Comparison of ENCODE assay signal across 7 mouse cellular contexts in the genomic region with DNA sequence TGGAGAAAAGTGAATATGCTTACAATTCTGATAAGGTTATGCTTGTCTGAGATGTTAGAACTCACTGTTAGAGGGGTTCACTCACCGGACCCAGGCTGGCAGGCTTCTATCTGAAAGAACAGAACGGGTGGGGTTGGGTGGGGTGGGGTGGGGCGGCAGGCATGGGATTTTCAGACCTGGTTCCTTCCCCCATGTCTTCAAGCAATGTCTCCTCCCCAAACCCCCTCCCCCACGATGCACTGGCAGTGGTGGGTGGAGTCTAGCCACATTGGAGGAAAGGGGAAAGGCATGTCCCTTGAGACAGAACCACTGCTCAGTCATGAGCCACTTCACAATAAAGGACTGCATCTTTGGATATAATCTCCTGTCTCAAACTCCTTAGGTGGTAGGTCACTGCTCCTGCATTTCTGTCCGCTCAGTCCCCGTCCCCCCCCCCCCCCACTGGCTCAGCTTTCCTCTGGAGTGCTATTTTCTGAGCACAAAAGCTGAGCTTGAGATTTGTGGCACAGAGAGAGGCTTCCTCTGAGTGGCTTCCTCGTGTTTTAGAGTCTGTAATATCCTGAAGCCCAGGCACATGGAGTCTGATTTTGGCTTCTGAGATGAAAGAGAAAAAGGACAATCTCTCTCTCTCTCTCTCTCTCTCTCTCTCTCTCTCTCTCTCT.
DNase-seq lines count a peak whose midpoint lies in the region; ATAC-seq and TF ChIP-seq lines count a peak whose summit lies in the region.
"Not testable (repeated sequence)": the region's sequence is repeated elsewhere in the genome, so short reads cannot be mapped to it uniquely, and the experiment has no call there.

No protein-coding gene starts in this region.

- not testable (repeated sequence) for H3K4me1 ChIP-seq in ES-Bruce4 (ENCODE audit: control insufficient read depth, insufficient read depth, low read length); embryonic facial prominence, embryonic 14.5 days (ENCODE audit: control insufficient read depth, insufficient read depth, low read length); forebrain, postnatal 0 days (ENCODE audit: insufficient read depth); hindbrain, embryonic 15.5 days (replicated peaks); midbrain, embryonic 12.5 days; neural tube, embryonic 12.5 days
- H3K4me1 ChIP-seq in liver, embryonic 13.5 days (replicated peaks): peaks cover 14% of the 10 kb centered on the region

- ATAC-seq in embryonic facial prominence, embryonic 14.5 days (ENCODE audit: low read depth): not testable (repeated sequence)
- peak; percentile 76 for ATAC-seq in forebrain, postnatal 0 days
- ATAC-seq in hindbrain, embryonic 15.5 days (ENCODE audit: low FRiP score, low read depth): peak; percentile 59; the same call in 1 of the 2 replicates
- peak; percentile 96 for ATAC-seq in liver, embryonic 13.5 days (ENCODE audit: low read depth)
- peak; percentile 92 for ATAC-seq in midbrain, embryonic 12.5 days (ENCODE audit: low FRiP score, low read depth)
- ATAC-seq in neural tube, embryonic 12.5 days (ENCODE audit: low FRiP score, low read depth): peak; percentile 89

- not testable (repeated sequence) for TF ChIP-seq POLR2A in ES-Bruce4 (IDR thresholded peaks at IDR 0.05; ENCODE audit: insufficient read depth, low read length)

- not testable (repeated sequence) for H3K9me3 ChIP-seq in ES-Bruce4 (replicated peaks; ENCODE audit: control insufficient read depth, insufficient read depth, low read length, poor library complexity, severe bottlenecking); embryonic facial prominence, embryonic 14.5 days (ENCODE audit: control insufficient read depth, low read length); forebrain, postnatal 0 days (ENCODE audit: low read length); hindbrain, embryonic 15.5 days; liver, embryonic 13.5 days (replicated peaks); midbrain, embryonic 12.5 days; neural tube, embryonic 12.5 days

- H3K4me2 ChIP-seq in embryonic facial prominence, embryonic 14.5 days (ENCODE audit: low read depth, low read length); forebrain, postnatal 0 days (ENCODE audit: low read depth): not testable (repeated sequence)
- H3K4me2 ChIP-seq in hindbrain, embryonic 15.5 days: peak overlapping the region; percentile 24; the same call in 1 of the 2 replicates
- H3K4me2 ChIP-seq in liver, embryonic 13.5 days: peak overlapping the region; percentile 14; the same call in 1 of the 2 replicates
- peak overlapping the region; percentile 38 for H3K4me2 ChIP-seq in midbrain, embryonic 12.5 days (replicated peaks)
- H3K4me2 ChIP-seq in neural tube, embryonic 12.5 days (replicated peaks): peak overlapping the region; percentile 20

- not testable (repeated sequence) for H3K9ac ChIP-seq in ES-Bruce4 (ENCODE audit: low read depth, poor library complexity, severe bottlenecking); embryonic facial prominence, embryonic 14.5 days (ENCODE audit: low read depth, low read length); forebrain, postnatal 0 days; hindbrain, embryonic 15.5 days; liver, embryonic 13.5 days; midbrain, embryonic 12.5 days (replicated peaks); neural tube, embryonic 12.5 days

- not testable (repeated sequence) for H3K4me3 ChIP-seq in ES-Bruce4 (ENCODE audit: low read depth, low read length); embryonic facial prominence, embryonic 14.5 days (ENCODE audit: low read depth, low read length); forebrain, postnatal 0 days (ENCODE audit: low read depth, low read length); hindbrain, embryonic 15.5 days; liver, embryonic 13.5 days (replicated peaks); midbrain, embryonic 12.5 days; neural tube, embryonic 12.5 days

- not testable (repeated sequence) for H3K36me3 ChIP-seq in ES-Bruce4 (ENCODE audit: control insufficient read depth, insufficient read depth, low read length, poor library complexity, severe bottlenecking); embryonic facial prominence, embryonic 14.5 days (ENCODE audit: control insufficient read depth, insufficient read depth, low read length); forebrain, postnatal 0 days (ENCODE audit: insufficient read depth); hindbrain, embryonic 15.5 days; liver, embryonic 13.5 days; midbrain, embryonic 12.5 days; neural tube, embryonic 12.5 days

- WGBS in embryonic facial prominence, embryonic 14.5 days: 14% methylated on average over 5 of the region's 7 CpGs
- WGBS in forebrain, postnatal 0 days: 9% methylated on average over 7 of the region's 7 CpGs
- WGBS in hindbrain, embryonic 15.5 days: 7% methylated on average over 6 of the region's 7 CpGs
- 6% methylated on average over 7 of the region's 7 CpGs for WGBS in liver, embryonic 13.5 days (ENCODE audit: insufficient replicate concordance)
- WGBS in midbrain, embryonic 12.5 days: 2% methylated on average over 7 of the region's 7 CpGs
- 10% methylated on average over 7 of the region's 7 CpGs for WGBS in neural tube, embryonic 12.5 days

- not testable (repeated sequence) for TF ChIP-seq CTCF in ES-Bruce4 (IDR thresholded peaks at IDR 0.05; ENCODE audit: low read depth, low read length); forebrain, postnatal 0 days (IDR thresholded peaks at IDR 0.05; ENCODE audit: low read depth)

- 0 out of 2 replicates have a peak, but pooled peaks have one; percentile 24 for TF ChIP-seq EP300 in ES-Bruce4 (IDR thresholded peaks at IDR 0.05; ENCODE audit: insufficient read depth, low read depth, low read length)

- peak; percentile 16 for DNase-seq in embryonic facial prominence, embryonic 14.5 days (ENCODE audit: low spot score)
- DNase-seq in forebrain, postnatal 0 days: peak; percentile 15
- not testable (repeated sequence) for DNase-seq in liver, embryonic 13.5 days

- not testable (repeated sequence) for H3K27me3 ChIP-seq in ES-Bruce4 (ENCODE audit: control insufficient read depth, insufficient read depth, low read length, poor library complexity, severe bottlenecking); embryonic facial prominence, embryonic 14.5 days (replicated peaks; ENCODE audit: control insufficient read depth, insufficient read depth, low read length); forebrain, postnatal 0 days (ENCODE audit: insufficient read depth, low read length); hindbrain, embryonic 15.5 days; liver, embryonic 13.5 days; midbrain, embryonic 12.5 days; neural tube, embryonic 12.5 days (replicated peaks)

- not testable (repeated sequence) for H3K27ac ChIP-seq in ES-Bruce4 (ENCODE audit: insufficient read depth, low read length); embryonic facial prominence, embryonic 14.5 days (replicated peaks; ENCODE audit: low read depth, low read length); forebrain, postnatal 0 days (ENCODE audit: low read depth, low read length); hindbrain, embryonic 15.5 days (replicated peaks); liver, embryonic 13.5 days; neural tube, embryonic 12.5 days
- H3K27ac ChIP-seq in midbrain, embryonic 12.5 days (replicated peaks): peak overlapping the region; percentile 77
